Mouse (Mus musculus) olfactory bulb, adult 2 months (tissue): ENCODE measurements around the gene Ptpn1. TPM values are rescaled to one million over a fixed set of nuclear protein-coding genes. Genes with fewer than 3 reads are reported as not detected.

Source experiments
- H3K27ac ChIP-seq: fragments of 200-500 bp; 2 replicates; pipeline ENCODE4 v1.5.1; 2012; ENCODE audit warnings: low read depth, low read length; ENCODE audit not compliant: insufficient read depth
- H3K4me1 ChIP-seq: fragments of 200-500 bp; 2 replicates; pipeline ENCODE4 v1.6.1; 2012; ENCODE audit warnings: low read length; ENCODE audit not compliant: control insufficient read depth, insufficient read depth
- H3K4me3 ChIP-seq: fragments of 200-500 bp; 2 replicates; pipeline ENCODE4 v1.5.1; 2012; ENCODE audit warnings: mild to moderate bottlenecking, low read depth, low read length, moderate library complexity; ENCODE audit not compliant: insufficient read depth
- CTCF ChIP-seq: fragments of 200-500 bp; IDR thresholded peaks from 2 replicates; pipeline ENCODE4 v1.5.1; 2012; ENCODE audit warnings: low read depth, mild to moderate bottlenecking, low read length, moderate library complexity; ENCODE audit not compliant: insufficient read depth
- POLR2A ChIP-seq: fragments of 200-500 bp; IDR thresholded peaks from 2 replicates; pipeline ENCODE4 v1.6.1; 2012; ENCODE audit warnings: mild to moderate bottlenecking, low read depth, low read length, moderate library complexity; ENCODE audit not compliant: insufficient read depth
- WGBS: fragments of 180-500 bp; shearing (Covaris S2); methylation state at CpG from one replicate; pipeline ENCODE4 v1.1.7; 2018; 5-methylcytosine and 5-hydroxymethylcytosine counted together
- polyA plus RNA-seq: library from polyadenylated mRNA; stranded (reverse); fragments of >200 nt; gene quantifications from 2 replicates; pipeline ENCODE4 v1.2.4, GENCODE M21; 2012; ENCODE audit warnings: low replicate concordance; ENCODE audit not compliant: missing spikeins, insufficient read depth, insufficient read length

Gene Ptpn1
- polyA plus RNA-seq, 1 experiment, result not detected

GRCm38 (mm10) chr2:167899989-167900421, 31.9 kb upstream of the Ptpn1 start:
- WGBS, result 59% methylated on average over 16 of the region's 16 CpGs
- Histone ChIP-seq H3K4me1 (no peaks in the 10 kb centered on the region), H3K27ac (no peak overlapping the region), H3K4me3 (no peak overlapping the region)
- TF ChIP-seq POLR2A, result no peak
- TF ChIP-seq CTCF, result no peak

GRCm38 (mm10) chr2:167902116-167902703, 29.6 kb upstream of the Ptpn1 start:
- H3K4me1 ChIP-seq, result no peaks in the 10 kb centered on the region
- whole genome bisulfite sequencing, result 59% methylated on average over 9 of the region's 9 CpGs
- H3K27ac ChIP-seq, result no peak overlapping the region
- no peak for TF ChIP-seq CTCF
- no peak for TF ChIP-seq POLR2A
- no peak overlapping the region for H3K4me3 ChIP-seq

- no peak for TF ChIP-seq POLR2A
- no peak for TF ChIP-seq CTCF
- Histone ChIP-seq H3K4me1 (no peaks in the 10 kb centered on the region), H3K27ac (no peak overlapping the region), H3K4me3 (no peak overlapping the region)
- WGBS, result 90% methylated on average over 11 of the region's 11 CpGs
Observed at GRCm38 (mm10) chr2:167903242-167903952, 28.5 kb upstream of the Ptpn1 start.

GRCm38 (mm10) chr2:167904621-167905367, 27.1 kb upstream of the Ptpn1 start:
- Histone ChIP-seq H3K4me1 (no peaks in the 10 kb centered on the region), H3K4me3 (no peak overlapping the region), H3K27ac (no peak overlapping the region)
- TF ChIP-seq CTCF (no peak), POLR2A (no peak)
- 86% methylated on average over 12 of the region's 12 CpGs for WGBS

GRCm38 (mm10) chr2:167905561-167905960, 26.3 kb upstream of the Ptpn1 start:
- no peaks in the 10 kb centered on the region for H3K4me1 ChIP-seq
- H3K4me3 ChIP-seq, result no peak overlapping the region
- 64% methylated on average over 8 of the region's 8 CpGs for WGBS
- TF ChIP-seq CTCF, result no peak
- no peak for TF ChIP-seq POLR2A
- no peak overlapping the region for H3K27ac ChIP-seq

- Histone ChIP-seq H3K4me3 (no peak overlapping the region), H3K27ac (no peak overlapping the region), H3K4me1 (no peaks in the 10 kb centered on the region)
- TF ChIP-seq POLR2A, result no peak
- TF ChIP-seq CTCF, result no peak
Observed at GRCm38 (mm10) chr2:167906729-167907128, 25.1 kb upstream of the Ptpn1 start.

- Histone ChIP-seq H3K4me1 (no peaks in the 10 kb centered on the region), H3K27ac (no peak overlapping the region), H3K4me3 (no peak overlapping the region)
- TF ChIP-seq POLR2A, result no peak
- TF ChIP-seq CTCF, result no peak
- WGBS, result 59% methylated on average over 11 of the region's 11 CpGs
Observed at GRCm38 (mm10) chr2:167909531-167910177, 22.2 kb upstream of the Ptpn1 start.

- no peak overlapping the region for H3K4me3 ChIP-seq
- WGBS, result 76% methylated on average over 3 of the region's 3 CpGs
- no peak overlapping the region for H3K27ac ChIP-seq
- no peaks in the 10 kb centered on the region for H3K4me1 ChIP-seq
- no peak for TF ChIP-seq POLR2A
- no peak for TF ChIP-seq CTCF
Observed at GRCm38 (mm10) chr2:167910178-167910540, 21.7 kb upstream of the Ptpn1 start.
